9 mouse cellular contexts compared by ENCODE assay signal in the genomic region with DNA sequence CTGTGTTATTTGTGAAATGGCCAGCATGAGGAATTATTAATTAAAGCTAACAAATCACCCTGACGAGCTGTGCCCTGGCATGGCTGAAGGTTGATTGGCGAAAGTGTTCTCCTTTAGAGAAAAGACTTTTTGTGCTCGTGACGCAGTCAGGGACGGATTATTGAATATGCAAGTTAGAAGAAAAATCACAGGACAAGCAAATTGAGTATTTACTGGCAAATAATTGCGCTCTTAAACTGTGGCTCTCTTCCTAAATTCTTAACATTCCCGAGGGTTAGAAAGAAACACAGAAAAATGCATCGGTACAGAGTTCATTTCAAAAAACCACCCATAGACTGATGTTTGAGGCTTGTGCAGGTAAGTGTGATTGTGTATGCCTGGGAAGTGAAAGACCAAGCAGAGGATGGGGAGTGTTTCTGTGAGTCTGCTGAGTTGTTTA.
A peak's percentile ranks its signal among the peaks of the same experiment; 100 is the strongest.
DNase-seq lines count a peak whose midpoint lies in the region; ATAC-seq and TF ChIP-seq lines count a peak whose summit lies in the region.
"Had no signal": no experiment of that assay in that cellular context is flagged by ENCODE, and none has a peak within 500 bp of the region (broad histone marks: within the 10 kb centered on the region; RNA-seq: fewer than 3 reads in every experiment).

No protein-coding gene starts in this region.

- H3K27me3 ChIP-seq in intestine, embryonic 14.5 days (replicated peaks; ENCODE audit: control insufficient read depth, insufficient read depth, low read length): no peaks in the 10 kb centered on the region
- H3K27me3 ChIP-seq in intestine, embryonic 15.5 days (replicated peaks): no peaks in the 10 kb centered on the region
- H3K27me3 ChIP-seq in Patski: no peaks in the 10 kb centered on the region
- H3K27me3 ChIP-seq in forebrain, embryonic 13.5 days: no peaks in the 10 kb centered on the region
- H3K27me3 ChIP-seq in limb, embryonic 15.5 days: no peaks in the 10 kb centered on the region

- 48% methylated on average over 8 of the region's 8 CpGs for WGBS in intestine, embryonic 14.5 days
- WGBS in intestine, embryonic 15.5 days: 45% methylated on average over 8 of the region's 8 CpGs
- 25% methylated on average over 8 of the region's 8 CpGs for WGBS in forebrain, embryonic 13.5 days
- 35% methylated on average over 8 of the region's 8 CpGs for WGBS in limb, embryonic 15.5 days

- H3K27ac ChIP-seq in intestine, embryonic 14.5 days (ENCODE audit: low read depth): no peak overlapping the region
- H3K27ac ChIP-seq in intestine, embryonic 15.5 days: no peak overlapping the region
- no peak overlapping the region; the same call in 1 of the 2 replicates for H3K27ac ChIP-seq in forebrain, embryonic 13.5 days
- no peak overlapping the region for H3K27ac ChIP-seq in limb, embryonic 15.5 days

- in situ Hi-C loops in Patski (cut with MboI; ENCODE audit: low pct_unique_long_range_greater_than_20kb): no loop called here

- H3K9me3 ChIP-seq in intestine, embryonic 14.5 days (ENCODE audit: control insufficient read depth, low read length): no peaks in the 10 kb centered on the region
- no peaks in the 10 kb centered on the region for H3K9me3 ChIP-seq in intestine, embryonic 15.5 days
- no peaks in the 10 kb centered on the region for H3K9me3 ChIP-seq in forebrain, embryonic 13.5 days (replicated peaks)
- no peaks in the 10 kb centered on the region for H3K9me3 ChIP-seq in limb, embryonic 15.5 days

- ATAC-seq in intestine, embryonic 14.5 days (replicated peaks; ENCODE audit: low FRiP score, low TSS enrichment, low read depth): no peak
- no peak for ATAC-seq in intestine, embryonic 15.5 days
- peak; percentile 69 for ATAC-seq in Patski
- no peak; the same call in 1 of the 2 replicates for ATAC-seq in forebrain, embryonic 13.5 days
- no peak for ATAC-seq in limb, embryonic 15.5 days (ENCODE audit: insufficient number of reproducible peaks, low FRiP score, low TSS enrichment, low read depth)

- peak overlapping the region; percentile 30 for H3K4me2 ChIP-seq in intestine, embryonic 14.5 days (ENCODE audit: low read length)
- no peak overlapping the region; the same call in 1 of the 2 replicates for H3K4me2 ChIP-seq in intestine, embryonic 15.5 days (replicated peaks)
- H3K4me2 ChIP-seq in forebrain, embryonic 13.5 days: peak overlapping the region; percentile 43
- H3K4me2 ChIP-seq in limb, embryonic 15.5 days: 0 out of 2 replicates have a peak overlapping the region, but pooled peaks have one; percentile 8

- no peak for TF ChIP-seq CTCF in Patski (IDR thresholded peaks at IDR 0.05)

- no peak for DNase-seq in intestine, embryonic 14.5 days (ENCODE audit: low spot score)
- no peak for DNase-seq in Patski (ENCODE audit: low read depth, low spot score)
- DNase-seq in natural killer cell, adult 2 months (ENCODE audit: low spot score in 2 of 2): no peak
- DNase-seq in thymus, postnatal 10 days (ENCODE audit: low spot score in 2 of 2): no peak
- no peak for DNase-seq in right cerebral cortex, adult 2 months (ENCODE audit: low spot score in 2 of 2)
- DNase-seq: cerebellum, adult 18-20 months had no signal

- H3K36me3 ChIP-seq in intestine, embryonic 14.5 days (ENCODE audit: control insufficient read depth, insufficient read depth, low read length): no peaks in the 10 kb centered on the region
- no peaks in the 10 kb centered on the region for H3K36me3 ChIP-seq in intestine, embryonic 15.5 days
- H3K36me3 ChIP-seq in forebrain, embryonic 13.5 days (ENCODE audit: poor library complexity, severe bottlenecking): no peaks in the 10 kb centered on the region
- no peaks in the 10 kb centered on the region for H3K36me3 ChIP-seq in limb, embryonic 15.5 days

- H3K4me1 ChIP-seq in intestine, embryonic 14.5 days (replicated peaks; ENCODE audit: control insufficient read depth, insufficient read depth, low read length): peaks cover 7% of the 10 kb centered on the region
- no peaks in the 10 kb centered on the region for H3K4me1 ChIP-seq in intestine, embryonic 15.5 days (replicated peaks)
- H3K4me1 ChIP-seq in forebrain, embryonic 13.5 days: peaks cover 14% of the 10 kb centered on the region
- H3K4me1 ChIP-seq in limb, embryonic 15.5 days: peaks cover 3% of the 10 kb centered on the region; the same call in 1 of the 2 replicates

- POLR2A ChIA-PET in Patski (lab: Charles Lee): no interaction called here

- H3K4me3 ChIP-seq in intestine, embryonic 14.5 days (ENCODE audit: low read depth, low read length): no peak overlapping the region
- H3K4me3 ChIP-seq in intestine, embryonic 15.5 days (replicated peaks): no peak overlapping the region
- H3K4me3 ChIP-seq in forebrain, embryonic 13.5 days: 0 out of 2 replicates have a peak overlapping the region, but pooled peaks have one; percentile 2
- H3K4me3 ChIP-seq in limb, embryonic 15.5 days: no peak overlapping the region

- CTCF ChIA-PET in Patski (lab: Charles Lee): interaction anchor here (1.3 to 1.4 kb wide), 2 partner anchors 9 to 12 kb away, joined by 3 read pairs; no protein-coding TSS in a partner anchor

- H3K9ac ChIP-seq in intestine, embryonic 14.5 days (ENCODE audit: low read length): no peak overlapping the region
- H3K9ac ChIP-seq in intestine, embryonic 15.5 days: no peak overlapping the region
- H3K9ac ChIP-seq in forebrain, embryonic 13.5 days: 0 out of 2 replicates have a peak overlapping the region, but pooled peaks have one; percentile 2
- H3K9ac ChIP-seq in limb, embryonic 15.5 days: no peak overlapping the region
